21 mouse cellular contexts compared by ENCODE assay signal in the genomic region with DNA sequence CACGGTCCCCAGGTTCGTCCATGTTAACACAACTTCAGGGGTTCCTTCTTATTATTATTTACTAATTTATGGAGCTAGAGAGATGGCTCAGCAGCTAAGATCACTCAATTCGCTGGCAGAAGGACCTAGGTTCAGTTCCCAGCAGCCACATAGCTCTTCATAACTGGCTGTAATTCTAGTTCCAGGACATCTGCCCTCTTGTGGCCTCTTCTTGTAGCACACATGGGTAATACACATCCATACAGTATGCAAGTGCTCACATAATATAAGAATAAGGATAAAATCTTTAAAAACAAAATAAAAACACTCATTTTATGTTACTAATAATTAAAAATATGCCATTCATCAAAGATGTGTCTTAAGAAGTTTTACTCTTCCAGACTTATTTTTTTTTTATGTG. TPM values are rescaled to one million over a fixed set of nuclear protein-coding genes. Genes with fewer than 3 reads are reported as not detected.
A peak's percentile ranks its signal among the peaks of the same experiment; 100 is the strongest.
DNase-seq lines count a peak whose midpoint lies in the region; ATAC-seq and TF ChIP-seq lines count a peak whose summit lies in the region.
"Had no signal": no experiment of that assay in that cellular context is flagged by ENCODE, and none has a peak within 500 bp of the region (broad histone marks: within the 10 kb centered on the region; RNA-seq: fewer than 3 reads in every experiment).

No protein-coding gene starts in this region.

- H3K9ac ChIP-seq in hindbrain, postnatal 0 days (replicated peaks; ENCODE audit: low read length), result no peak overlapping the region
- H3K9ac ChIP-seq in hindbrain, embryonic 13.5 days, result no peak overlapping the region
- no peak overlapping the region for H3K9ac ChIP-seq in lung, postnatal 0 days (replicated peaks; ENCODE audit: low read depth)
- no peak overlapping the region for H3K9ac ChIP-seq in stomach, postnatal 0 days (ENCODE audit: low read length)
- H3K9ac ChIP-seq: embryonic facial prominence, embryonic 13.5 days; hindbrain, embryonic 14.5 days had no signal

- TF ChIP-seq EP300 in lung, postnatal 0 days (IDR thresholded peaks at IDR 0.05), result no peak
- no peak for TF ChIP-seq EP300 in stomach, postnatal 0 days (optimal IDR thresholded peaks at IDR 0.05)

- H3K4me3 ChIP-seq in hindbrain, postnatal 0 days (ENCODE audit: low read length), result no peak overlapping the region
- H3K4me3 ChIP-seq in hindbrain, embryonic 13.5 days, result no peak overlapping the region
- no peak overlapping the region for H3K4me3 ChIP-seq in lung, postnatal 0 days (ENCODE audit: low read depth, low read length)
- H3K4me3 ChIP-seq in stomach, postnatal 0 days (ENCODE audit: low read depth, low read length), result no peak overlapping the region
- H3K4me3 ChIP-seq: embryonic facial prominence, embryonic 13.5 days had no signal

- 87% methylated on average over 3 of the region's 3 CpGs for WGBS in hindbrain, postnatal 0 days
- 83% methylated on average over 3 of the region's 3 CpGs for WGBS in hindbrain, embryonic 13.5 days
- 81% methylated on average over 3 of the region's 3 CpGs for WGBS in lung, postnatal 0 days
- WGBS in stomach, postnatal 0 days, result 83% methylated on average over 3 of the region's 3 CpGs

- DNase-seq in hindbrain, postnatal 0 days (ENCODE audit: low spot score), result no peak
- DNase-seq in lung, postnatal 0 days (ENCODE audit: low spot score), result no peak
- DNase-seq in lung, postnatal 25 days (ENCODE audit: low spot score), result no peak
- no peak for DNase-seq in Patski (ENCODE audit: low read depth, low spot score)
- DNase-seq in stomach, postnatal 0 days (ENCODE audit: low spot score), result no peak
- DNase-seq in neural tube, embryonic 10.5 days (ENCODE audit: extremely low spot score, low spot score), result no peak
- DNase-seq: adrenal gland, postnatal 14 days; cerebellum, adult 18-20 months; gastrocnemius, postnatal 36 days; heart, postnatal 14 days; kidney, adult 11 months; retina, postnatal 1 day had no signal

- no peaks in the 10 kb centered on the region for H3K27me3 ChIP-seq in hindbrain, postnatal 0 days (ENCODE audit: insufficient read depth, low read length)
- no peaks in the 10 kb centered on the region for H3K27me3 ChIP-seq in hindbrain, embryonic 13.5 days
- H3K27me3 ChIP-seq in lung, postnatal 0 days (replicated peaks; ENCODE audit: insufficient read depth, low read length), result no peaks in the 10 kb centered on the region
- no peaks in the 10 kb centered on the region for H3K27me3 ChIP-seq in Patski
- no peaks in the 10 kb centered on the region for H3K27me3 ChIP-seq in stomach, postnatal 0 days (ENCODE audit: control insufficient read depth, insufficient read depth, low read length)
- H3K27me3 ChIP-seq: embryonic facial prominence, embryonic 13.5 days had no signal

- POLR2A ChIA-PET in Patski (lab: Charles Lee), result no interaction called here

- no peak overlapping the region for H3K4me2 ChIP-seq in hindbrain, postnatal 0 days (ENCODE audit: low read depth, low read length)
- H3K4me2 ChIP-seq in hindbrain, embryonic 13.5 days, result no peak overlapping the region
- no peak overlapping the region for H3K4me2 ChIP-seq in lung, postnatal 0 days (replicated peaks; ENCODE audit: low read depth, low read length)
- H3K4me2 ChIP-seq in stomach, postnatal 0 days (replicated peaks; ENCODE audit: low read depth), result no peak overlapping the region
- H3K4me2 ChIP-seq: embryonic facial prominence, embryonic 13.5 days; heart, embryonic 11.5 days; hindbrain, embryonic 14.5 days had no signal

- no peak for ATAC-seq in hindbrain, postnatal 0 days
- no peak for ATAC-seq in hindbrain, embryonic 13.5 days (ENCODE audit: low FRiP score)
- no peak for ATAC-seq in lung, postnatal 0 days
- no peak for ATAC-seq in Patski
- ATAC-seq in stomach, postnatal 0 days (ENCODE audit: low FRiP score, low TSS enrichment), result no peak
- ATAC-seq: activated CD4-positive, CD25-positive, alpha-beta regulatory T cell, adult 4 months had no signal

- peak; percentile 40; the same call in 1 of the 2 replicates for TF ChIP-seq CTCF in hindbrain, postnatal 0 days (IDR thresholded peaks at IDR 0.05; ENCODE audit: low read depth)
- TF ChIP-seq CTCF in lung, postnatal 0 days (IDR thresholded peaks at IDR 0.05), result peak; percentile 16; the same call in 1 of the 2 replicates
- peak; percentile 33 for TF ChIP-seq CTCF in Patski (IDR thresholded peaks at IDR 0.05)
- peak; percentile 51 for TF ChIP-seq CTCF in stomach, postnatal 0 days (IDR thresholded peaks at IDR 0.05; ENCODE audit: low read depth)

- H3K4me1 ChIP-seq in hindbrain, postnatal 0 days (ENCODE audit: insufficient read depth, low read length), result no peaks in the 10 kb centered on the region
- H3K4me1 ChIP-seq in hindbrain, embryonic 13.5 days (replicated peaks), result 0 out of 2 replicates have a peak, but pooled peaks cover 7% of the 10 kb centered on the region
- H3K4me1 ChIP-seq in lung, postnatal 0 days (ENCODE audit: insufficient read depth, low read depth, low read length), result no peaks in the 10 kb centered on the region
- H3K4me1 ChIP-seq in stomach, postnatal 0 days (replicated peaks; ENCODE audit: control insufficient read depth, insufficient read depth), result no peaks in the 10 kb centered on the region
- H3K4me1 ChIP-seq: embryonic facial prominence, embryonic 13.5 days had no signal

- H3K9me3 ChIP-seq in hindbrain, postnatal 0 days (ENCODE audit: low read length), result no peaks in the 10 kb centered on the region
- H3K9me3 ChIP-seq in hindbrain, embryonic 13.5 days, result peaks cover 5% of the 10 kb centered on the region; the same call in 1 of the 2 replicates
- no peaks in the 10 kb centered on the region for H3K9me3 ChIP-seq in lung, postnatal 0 days (ENCODE audit: low read length)
- no peaks in the 10 kb centered on the region for H3K9me3 ChIP-seq in stomach, postnatal 0 days (ENCODE audit: control insufficient read depth, low read length)
- H3K9me3 ChIP-seq: embryonic facial prominence, embryonic 13.5 days had no signal

- H3K36me3 ChIP-seq in hindbrain, postnatal 0 days (ENCODE audit: insufficient read depth, low read length), result no peaks in the 10 kb centered on the region
- H3K36me3 ChIP-seq in hindbrain, embryonic 13.5 days, result no peaks in the 10 kb centered on the region
- H3K36me3 ChIP-seq in lung, postnatal 0 days (ENCODE audit: insufficient read depth, low read length), result no peaks in the 10 kb centered on the region
- H3K36me3 ChIP-seq in stomach, postnatal 0 days (ENCODE audit: control insufficient read depth, insufficient read depth, low read length), result no peaks in the 10 kb centered on the region
- H3K36me3 ChIP-seq: embryonic facial prominence, embryonic 13.5 days; G1E had no signal

- no peak overlapping the region for H3K27ac ChIP-seq in hindbrain, postnatal 0 days
- no peak overlapping the region for H3K27ac ChIP-seq in hindbrain, embryonic 13.5 days
- H3K27ac ChIP-seq in lung, postnatal 0 days (ENCODE audit: low read length), result no peak overlapping the region
- no peak overlapping the region for H3K27ac ChIP-seq in stomach, postnatal 0 days (replicated peaks)
- H3K27ac ChIP-seq: embryonic facial prominence, embryonic 13.5 days; hindbrain, embryonic 14.5 days had no signal

- in situ Hi-C loops in Patski (cut with MboI; ENCODE audit: low pct_unique_long_range_greater_than_20kb), result no loop called here

- CTCF ChIA-PET in Patski (lab: Charles Lee), result interaction anchor here (0.9 kb wide), 1 partner anchor 9 kb away, joined by 3 read pairs; no protein-coding TSS in a partner anchor

RNA-seq across cellular contexts. Expression of a gene that starts 23.9 kb away (rescaled TPM):
- 29.7 and 34.9 TPM in 2 replicates for total RNA-seq in hindbrain, postnatal 0 days (2014; rRNA removed)
- polyA plus RNA-seq in hindbrain, postnatal 0 days (2015; fragmentation: Nextera tagmentation; extraction: Ambion mirVana), result 32.6 and 38.0 TPM in 2 replicates
- 63.7 and 64.6 TPM in 2 replicates for polyA plus RNA-seq in hindbrain, embryonic 13.5 days (2015; fragmentation: Nextera tagmentation; extraction: Ambion mirVana)
- 0.55 TPM in 2 replicates for polyA plus RNA-seq in lung, postnatal 0 days (2015; fragmentation: Nextera tagmentation; extraction: Ambion mirVana)
- not detected for polyA plus RNA-seq in Patski (2021)
- polyA plus RNA-seq in stomach, postnatal 0 days (2015; fragmentation: Nextera tagmentation; extraction: Ambion mirVana), result 0.53 and 0.78 TPM in 2 replicates
- total RNA-seq: liver, adult 2 months; neutrophil, adult 5-6 weeks had no signal
- polyA plus RNA-seq: activated CD4-positive, CD25-positive, alpha-beta regulatory T cell, adult 4 months; C2C12; G1E; liver, adult 2 months had no signal

Comparison
In these comparisons a context has a peak if more than half of its experiments do, and no peak if none do; other contexts are left out.
1. RNA of a gene that starts 23.9 kb away (polyA plus RNA-seq): 63.7 to 64.6 TPM in hindbrain, embryonic 13.5 days and 32.6 to 38.0 TPM in hindbrain, postnatal 0 days; 0.53 to 0.78 TPM in stomach, postnatal 0 days, 0.55 TPM in lung, postnatal 0 days and not detected in Patski (single experiment); every median in the first group is over 10 times any median in the second.
2. Peak in every context shown above with its lines, with median percentiles within 50 percentile points of each other: CTCF ChIP-seq.